Mouse (Mus musculus) MEL (cell line): ENCODE results near the gene Mri1. TPM values are rescaled to one million over a fixed set of nuclear protein-coding genes. Genes with fewer than 3 reads are reported as not detected.

Source experiments
- DNase-seq: peaks from one replicate; pipeline ENCODE4 v3.0.0; 2011; ENCODE audit warnings: low read depth, low spot score
- H3K27ac ChIP-seq: 2 replicates; pipeline ENCODE4 v1.5.1; 2012; ENCODE audit warnings: low read depth, mild to moderate bottlenecking, control low read depth, low read length, moderate library complexity; ENCODE audit not compliant: control insufficient read depth
- H3K27me3 ChIP-seq, 2 experiments: fragments of 150-350 bp in 1 of 2; sonication (generic) in 1 of 2; 2 replicates each; pipeline ENCODE4 v1.6.1; 2012; ENCODE audit warnings: low read length in 2 of 2, mild to moderate bottlenecking in 2 of 2, improper control_type of control experiment in 1 of 2, moderate library complexity in 1 of 2; ENCODE audit not compliant: insufficient read depth in 2 of 2, control insufficient read depth in 1 of 2
- H3K36me3 ChIP-seq, 2 experiments: 2 replicates each; pipeline ENCODE4 v1.6.1; 2012 to 2014; ENCODE audit warnings: low read length in 2 of 2, improper control_type of control experiment in 1 of 2, inconsistent platforms in 1 of 2, mild to moderate bottlenecking in 1 of 2; ENCODE audit not compliant: insufficient read depth in 2 of 2, control insufficient read depth in 1 of 2
- H3K4me1 ChIP-seq, 2 experiments: fragments of 150-350 bp in 1 of 2; sonication (generic) in 1 of 2; 2 replicates each; pipeline ENCODE4 v1.6.1; 2012; ENCODE audit warnings: low read length in 2 of 2, improper control_type of control experiment in 1 of 2, mild to moderate bottlenecking in 1 of 2; ENCODE audit not compliant: insufficient read depth in 2 of 2, control insufficient read depth in 1 of 2
- H3K4me3 ChIP-seq, 2 experiments: fragments of 150-350 bp in 1 of 2; sonication (generic) in 1 of 2; 2 replicates each; pipeline ENCODE4 v1.5.1; 2012; ENCODE audit warnings: low read depth in 2 of 2, low read length in 2 of 2, mild to moderate bottlenecking in 2 of 2, moderate library complexity in 2 of 2, control low read depth in 1 of 2, improper control_type of control experiment in 1 of 2; ENCODE audit not compliant: control insufficient read depth in 1 of 2, insufficient read depth in 1 of 2
- H3K79me2 ChIP-seq: 2 replicates; pipeline ENCODE4 v1.6.1; 2012; ENCODE audit warnings: mild to moderate bottlenecking, low read length, moderate library complexity; ENCODE audit not compliant: control insufficient read depth, poor library complexity, insufficient read depth
- H3K9ac ChIP-seq: 2 replicates; pipeline ENCODE4 v1.6.1; 2012; ENCODE audit warnings: low read depth, mild to moderate bottlenecking, control low read depth, low read length, moderate library complexity; ENCODE audit not compliant: control insufficient read depth, poor library complexity, severe bottlenecking
- H3K9me3 ChIP-seq: fragments of 150-350 bp; sonication (generic); replicated peaks from 2 replicates; pipeline ENCODE4 v1.6.1; 2012; ENCODE audit warnings: mild to moderate bottlenecking, low read length, improper control_type of control experiment, moderate library complexity; ENCODE audit not compliant: insufficient read depth
- BHLHE40 ChIP-seq: IDR thresholded peaks from 2 replicates; pipeline ENCODE4 v1.6.1; 2012; ENCODE audit warnings: low read depth, mild to moderate bottlenecking, inconsistent platforms, low read length, improper control_type of control experiment, borderline replicate concordance
- CHD1 ChIP-seq: IDR thresholded peaks from 2 replicates; pipeline ENCODE4 v1.6.1; 2012; ENCODE audit warnings: low read depth, mild to moderate bottlenecking, inconsistent platforms, low read length, improper control_type of control experiment
- E2F4 ChIP-seq: IDR thresholded peaks from 2 replicates; pipeline ENCODE4 v1.6.1; 2011; ENCODE audit warnings: low read depth, low read length, improper control_type of control experiment, borderline replicate concordance
- EP300 ChIP-seq, 2 experiments: IDR thresholded peaks; 2 replicates each; pipeline ENCODE4 v1.6.1; 2011; ENCODE audit warnings: improper control_type of control experiment in 2 of 2, low read length in 2 of 2, low read depth in 1 of 2, mild to moderate bottlenecking in 1 of 2
- ETS1 ChIP-seq: IDR thresholded peaks from 2 replicates; pipeline ENCODE4 v1.6.1; 2012; ENCODE audit warnings: low read depth, mild to moderate bottlenecking, inconsistent platforms, low read length, improper control_type of control experiment, moderate library complexity
- GATA1 ChIP-seq: IDR thresholded peaks from 2 replicates; pipeline ENCODE4 v1.6.1; 2011; ENCODE audit warnings: low read depth, low read length, improper control_type of control experiment
- KAT2A ChIP-seq: conservative IDR thresholded peaks from 2 replicates; pipeline ENCODE4 v1.6.1; 2012; ENCODE audit warnings: low read depth, low read length, improper control_type of control experiment, inconsistent platforms
- MEF2A ChIP-seq: IDR thresholded peaks from 2 replicates; pipeline ENCODE4 v1.6.1; 2014; ENCODE audit warnings: low read depth, mild to moderate bottlenecking, inconsistent platforms, low read length, improper control_type of control experiment; ENCODE audit not compliant: poor library complexity, insufficient replicate concordance, severe bottlenecking; ENCODE audit errors: extremely low read depth
- MXI1 ChIP-seq: IDR thresholded peaks from 2 replicates; pipeline ENCODE4 v1.6.1; 2011; ENCODE audit warnings: mild to moderate bottlenecking, low read depth, low read length, improper control_type of control experiment
- NELFE ChIP-seq: IDR thresholded peaks from 2 replicates; pipeline ENCODE4 v1.6.1; 2011; ENCODE audit warnings: low read depth, low read length, improper control_type of control experiment
- POLR2A ChIP-seq, 2 experiments: IDR thresholded peaks; 2 replicates each; pipeline ENCODE4 v1.6.1; 2011 to 2012; ENCODE audit warnings: low read length in 2 of 2, mild to moderate bottlenecking in 2 of 2, control low read depth in 1 of 2, improper control_type of control experiment in 1 of 2, low read depth in 1 of 2, moderate library complexity in 1 of 2; ENCODE audit not compliant: control insufficient read depth in 1 of 2, insufficient read depth in 1 of 2, poor library complexity in 1 of 2
- RAD21 ChIP-seq: IDR thresholded peaks from 2 replicates; pipeline ENCODE4 v1.6.1; 2011; ENCODE audit warnings: mild to moderate bottlenecking, low read depth, low read length, improper control_type of control experiment
- RCOR1 ChIP-seq: IDR thresholded peaks from 2 replicates; pipeline ENCODE4 v1.6.1; 2012; ENCODE audit warnings: low read depth, mild to moderate bottlenecking, inconsistent platforms, low read length, improper control_type of control experiment
- SIN3A ChIP-seq: IDR thresholded peaks from 2 replicates; pipeline ENCODE4 v1.6.1; 2012; ENCODE audit warnings: low read length, improper control_type of control experiment, inconsistent platforms
- USF2 ChIP-seq, 2 experiments: IDR thresholded peaks; 2 replicates each; pipeline ENCODE4 v1.6.1; 2011 to 2012; ENCODE audit warnings: improper control_type of control experiment in 2 of 2, low read length in 2 of 2, borderline replicate concordance in 1 of 2, inconsistent platforms in 1 of 2, low read depth in 1 of 2, mild to moderate bottlenecking in 1 of 2; ENCODE audit not compliant: insufficient read depth in 1 of 2
- ZC3H11A ChIP-seq: IDR thresholded peaks from 2 replicates; pipeline ENCODE4 v1.6.1; 2012; ENCODE audit warnings: low read depth, mild to moderate bottlenecking, inconsistent platforms, low read length, improper control_type of control experiment
- ZKSCAN1 ChIP-seq: IDR thresholded peaks from 2 replicates; pipeline ENCODE4 v1.6.1; 2012; ENCODE audit warnings: low read depth, mild to moderate bottlenecking, inconsistent platforms, low read length, improper control_type of control experiment, moderate library complexity
- ZMIZ1 ChIP-seq: IDR thresholded peaks from 2 replicates; pipeline ENCODE4 v1.6.1; 2012; ENCODE audit warnings: low read depth, mild to moderate bottlenecking, inconsistent platforms, low read length, improper control_type of control experiment, moderate library complexity
- ZNF384 ChIP-seq: IDR thresholded peaks from 2 replicates; pipeline ENCODE4 v1.6.1; 2012; ENCODE audit warnings: low read depth, mild to moderate bottlenecking, inconsistent platforms, low read length, improper control_type of control experiment
- polyA plus RNA-seq, 2 experiments: library from polyadenylated mRNA; stranded (reverse) in 1 of 2; unstranded in 1 of 2; fragments of >175 nt in 1 of 2; fragments of >200 nt in 1 of 2; gene quantifications; 2 replicates each; pipeline versions ENCODE4 v1.2.1 to v1.2.4; 2012; ENCODE audit warnings: low replicate concordance in 2 of 2, low read depth in 1 of 2; ENCODE audit not compliant: insufficient read length in 2 of 2, insufficient read depth in 1 of 2, missing spikeins in 1 of 2
- total RNA-seq: library from RNA; depleted of rRNA; stranded (reverse); fragments of 300-350 nt; gene quantifications from 2 replicates; pipeline ENCODE4 v1.2.3, GENCODE M21; 2012

Mri1 gene
- total and polyA plus RNA-seq, 3 experiments = 27.8 to 43.2 TPM; not detected in 1

DNA sequence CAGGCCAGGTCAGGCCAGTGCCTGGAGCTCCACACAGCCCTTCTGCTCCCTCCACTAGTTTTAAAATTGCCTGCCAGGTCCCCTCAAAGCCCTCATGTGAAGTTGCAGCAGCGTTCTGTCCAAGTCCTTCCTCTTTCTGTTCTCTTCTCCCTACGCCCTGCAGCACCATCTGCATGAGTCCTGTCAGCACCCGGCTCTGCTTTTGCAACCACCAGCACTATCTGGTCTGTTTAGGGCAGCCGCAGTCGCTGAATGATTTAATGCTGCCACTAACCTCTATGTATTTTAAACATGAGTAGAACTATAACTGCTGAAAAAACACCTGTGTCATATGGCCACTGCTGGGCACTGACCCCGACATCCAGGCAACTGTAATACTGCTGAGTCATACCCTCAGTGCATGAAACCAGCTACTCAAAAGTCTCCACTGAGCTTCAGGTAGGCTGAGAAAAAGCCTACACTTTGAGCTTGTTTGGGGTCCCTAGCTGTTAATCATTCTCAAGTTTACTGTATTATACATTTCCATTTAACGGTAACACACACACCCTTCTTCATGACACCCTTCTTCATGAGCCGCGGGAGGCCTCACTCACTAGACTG lies 34.5 kb downstream of the Mri1 start (continued):
- no peak for TF ChIP-seq NELFE
- no peak for TF ChIP-seq E2F4

- Histone ChIP-seq H3K36me3 (peaks cover 0 to 9% of the 10 kb centered on the region in 2 experiments; a peak in 3 of 4 replicates), H3K4me1 (peaks cover 5 to 32% of the 10 kb centered on the region in 2 experiments), H3K9me3 (no peaks in the 10 kb centered on the region), H3K4me3 (no peak overlapping the region), H3K27me3 (no peaks in the 10 kb centered on the region), H3K9ac (no peak overlapping the region), H3K79me2 (no peaks in the 10 kb centered on the region), H3K27ac (no peak overlapping the region)
- DNase-seq = peak; percentile 73
- TF ChIP-seq RCOR1 (0 out of 2 replicates have a peak, but pooled peaks have one; percentile 33), MXI1 (peak; percentile 86), RAD21 (no peak), GATA1 (peak; percentile 77), ETS1 (peak; percentile 16; the same call in 1 of the 2 replicates), BHLHE40 (no peak), SIN3A (peak; percentile 47; the same call in 1 of the 2 replicates)
Measured at GRCm38 (mm10) chr8:84220105-84220504, 37.0 kb downstream of the Mri1 start.

DNA sequence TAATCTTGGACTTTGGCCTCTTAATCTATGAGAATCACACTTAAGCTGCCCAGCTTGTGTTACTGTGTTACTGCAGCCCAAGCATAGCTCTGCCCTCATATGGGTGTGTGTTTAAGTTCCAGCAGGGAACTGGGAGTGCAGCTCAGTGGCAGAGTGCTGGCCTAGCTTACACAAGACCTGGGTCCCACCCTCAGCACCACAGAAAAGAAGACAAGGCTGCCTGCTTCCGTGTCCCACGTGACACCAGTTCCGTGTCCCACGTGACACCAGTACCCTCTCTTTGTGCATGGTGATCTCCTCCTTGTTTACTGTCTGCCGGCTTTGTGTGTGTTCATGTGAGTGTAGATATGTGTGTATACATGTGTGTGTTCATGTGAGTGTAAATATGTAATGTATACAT lies 39.0 kb downstream of the Mri1 start:
- no peak overlapping the region for H3K27ac ChIP-seq
- TF ChIP-seq CHD1 (no peak), ZNF384 (no peak)
- TF ChIP-seq, all 39 proteins: peak for 0
- Histone ChIP-seq H3K27me3 (no peaks in the 10 kb centered on the region), H3K79me2 (no peaks in the 10 kb centered on the region), H3K4me3 (no peak overlapping the region), H3K4me1 (peaks cover 5 to 31% of the 10 kb centered on the region in 2 experiments), H3K9ac (no peak overlapping the region), H3K36me3 (peaks cover 0 to 9% of the 10 kb centered on the region in 2 experiments; a peak in 3 of 4 replicates), H3K9me3 (no peaks in the 10 kb centered on the region)
- DNase-seq = no peak

DNA sequence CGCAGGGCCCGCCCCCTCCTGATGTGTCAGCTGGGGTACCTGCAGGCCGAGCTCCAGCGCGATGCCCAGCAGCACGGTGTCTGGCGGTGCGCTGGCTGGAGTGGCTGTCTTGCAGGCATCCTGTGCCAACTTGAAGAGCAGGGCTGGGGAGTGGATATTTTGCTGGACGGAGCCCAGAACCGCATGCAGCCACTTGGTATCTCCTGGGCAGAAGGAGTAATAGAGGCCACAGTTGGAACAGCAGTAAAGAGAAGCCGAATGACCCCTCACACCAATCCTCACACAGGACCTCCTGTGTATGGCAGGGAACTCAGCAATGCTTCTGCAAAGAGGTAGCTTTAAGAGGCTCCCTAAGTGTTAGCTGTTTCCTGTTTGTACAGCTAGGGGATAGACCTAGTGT lies 39.9 kb downstream of the Mri1 start:
- DNase-seq = no peak
- no peaks in the 10 kb centered on the region for H3K9me3 ChIP-seq
- H3K27ac ChIP-seq = no peak overlapping the region
- no peaks in the 10 kb centered on the region for H3K27me3 ChIP-seq
- no peaks in the 10 kb centered on the region for H3K79me2 ChIP-seq
- TF ChIP-seq E2F4 = no peak
- no peak for TF ChIP-seq ZC3H11A
- no peak for TF ChIP-seq POLR2A (IDR thresholded peaks at IDR 0.05; ENCODE audit: control insufficient read depth in 1 of 2, insufficient read depth in 1 of 2, low read depth in 1 of 2, low read length in 2 of 2, poor library complexity in 1 of 2)
- TF ChIP-seq ZKSCAN1 = no peak
- no peak for TF ChIP-seq ZNF384
- no peak for TF ChIP-seq EP300 (IDR thresholded peaks at IDR 0.05; ENCODE audit: low read depth in 1 of 2, low read length in 2 of 2)
- TF ChIP-seq RAD21 = no peak
- TF ChIP-seq ZMIZ1 = no peak
- no peak for TF ChIP-seq ETS1
- no peak for TF ChIP-seq MEF2A
- TF ChIP-seq KAT2A = no peak
- TF ChIP-seq USF2 (IDR thresholded peaks at IDR 0.05; ENCODE audit: borderline replicate concordance in 1 of 2, insufficient read depth in 1 of 2, low read depth in 1 of 2, low read length in 2 of 2) = no peak
- TF ChIP-seq BHLHE40 = no peak
- H3K9ac ChIP-seq = no peak overlapping the region
- no peak overlapping the region for H3K4me3 ChIP-seq
- peaks cover 0 to 5% of the 10 kb centered on the region in 2 experiments; a peak in 3 of 4 replicates for H3K36me3 ChIP-seq
- H3K4me1 ChIP-seq = peaks cover 2 to 23% of the 10 kb centered on the region in 2 experiments; a peak in 3 of 4 replicates
